Mouse (Mus musculus): ENCODE measurements around the gene Mill2. TPM values are rescaled to one million over a fixed set of nuclear protein-coding genes. Genes with fewer than 3 reads are reported as not detected.

Gene Mill2
- polyA plus RNA-seq, 1 experiment from 2014 or later: not detected

DNA sequence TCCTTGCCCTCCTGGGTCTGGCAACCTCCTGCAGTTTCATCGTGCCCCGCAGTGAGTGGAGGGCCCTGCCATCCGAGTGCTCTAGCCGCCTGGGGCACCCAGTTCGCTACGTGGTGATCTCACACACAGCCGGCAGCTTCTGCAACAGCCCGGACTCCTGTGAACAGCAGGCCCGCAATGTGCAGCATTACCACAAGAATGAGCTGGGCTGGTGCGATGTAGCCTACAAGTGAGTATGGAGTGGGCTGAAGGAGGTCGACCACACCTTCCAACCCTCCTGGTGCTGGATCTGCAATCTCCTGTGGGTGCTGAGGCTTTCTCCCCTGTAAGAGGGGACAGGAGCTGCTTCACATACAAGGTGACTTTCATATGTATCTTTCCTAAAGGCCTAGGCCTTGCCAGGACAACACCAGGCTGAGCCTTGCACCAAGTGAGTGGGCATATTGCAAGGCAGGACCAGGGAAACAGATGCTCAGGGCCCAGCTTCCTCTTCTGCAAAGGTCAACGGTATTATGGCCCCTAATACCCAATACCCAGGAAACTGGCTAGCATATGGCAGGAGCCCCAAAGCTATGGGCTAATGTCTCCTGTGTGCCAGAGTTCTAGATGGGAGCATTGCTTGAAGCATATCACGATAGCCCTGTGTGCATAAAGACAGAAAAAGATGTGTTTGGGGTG lies 45.1 kb downstream of the Mill2 start:
- Histone ChIP-seq H3K27me3 (ENCODE audit: control insufficient read depth, insufficient read depth, low read length) (no peaks in the 10 kb centered on the region), H3K27ac (ENCODE audit: low read depth, low read length) (no peak overlapping the region), H3K36me3 (ENCODE audit: control insufficient read depth, insufficient read depth, low read length) (no peaks in the 10 kb centered on the region), H3K4me2 (no peak overlapping the region), H3K9ac (ENCODE audit: low read depth, low read length) (no peak overlapping the region), H3K4me3 (ENCODE audit: low read depth, low read length) (no peak overlapping the region), H3K9me3 (replicated peaks; ENCODE audit: control insufficient read depth, low read length) (no peaks in the 10 kb centered on the region), H3K4me1 (ENCODE audit: control insufficient read depth, insufficient read depth, low read length) (no peaks in the 10 kb centered on the region)
- 59% methylated on average over 13 of the region's 13 CpGs for WGBS (ENCODE audit: insufficient replicate concordance)
- ATAC-seq (replicated peaks; ENCODE audit: insufficient number of reproducible peaks, low FRiP score, low TSS enrichment): no peak

- no peak overlapping the region for H3K4me3 ChIP-seq (ENCODE audit: low read depth, low read length)
- 94% methylated on average over 1 of the region's 1 CpGs for WGBS (ENCODE audit: insufficient replicate concordance)
- no peaks in the 10 kb centered on the region for H3K9me3 ChIP-seq (replicated peaks; ENCODE audit: control insufficient read depth, low read length)
- no peaks in the 10 kb centered on the region for H3K4me1 ChIP-seq (ENCODE audit: control insufficient read depth, insufficient read depth, low read length)
- H3K9ac ChIP-seq (ENCODE audit: low read depth, low read length): no peak overlapping the region
- no peaks in the 10 kb centered on the region for H3K36me3 ChIP-seq (ENCODE audit: control insufficient read depth, insufficient read depth, low read length)
- H3K4me2 ChIP-seq: no peak overlapping the region
- ATAC-seq (replicated peaks; ENCODE audit: insufficient number of reproducible peaks, low FRiP score, low TSS enrichment): no peak
- H3K27me3 ChIP-seq (ENCODE audit: control insufficient read depth, insufficient read depth, low read length): no peaks in the 10 kb centered on the region
- H3K27ac ChIP-seq (ENCODE audit: low read depth, low read length): no peak overlapping the region
Observed at GRCm38 (mm10) chr7:18886963-18887362, 47.2 kb downstream of the Mill2 start.

- H3K4me3 ChIP-seq (ENCODE audit: low read depth, low read length): no peak overlapping the region
- H3K27me3 ChIP-seq (ENCODE audit: control insufficient read depth, insufficient read depth, low read length): peaks cover 17% of the 10 kb centered on the region
- no peaks in the 10 kb centered on the region for H3K9me3 ChIP-seq (replicated peaks; ENCODE audit: control insufficient read depth, low read length)
- H3K4me1 ChIP-seq (ENCODE audit: control insufficient read depth, insufficient read depth, low read length): peaks cover 15% of the 10 kb centered on the region
- H3K4me2 ChIP-seq: no peak overlapping the region
- 89% methylated on average over 8 of the region's 8 CpGs for WGBS (ENCODE audit: insufficient replicate concordance)
- H3K9ac ChIP-seq (ENCODE audit: low read depth, low read length): no peak overlapping the region
- no peaks in the 10 kb centered on the region for H3K36me3 ChIP-seq (ENCODE audit: control insufficient read depth, insufficient read depth, low read length)
- ATAC-seq (replicated peaks; ENCODE audit: insufficient number of reproducible peaks, low FRiP score, low TSS enrichment): no peak
- H3K27ac ChIP-seq (ENCODE audit: low read depth, low read length): no peak overlapping the region
Observed at GRCm38 (mm10) chr7:18890848-18891247, 51.1 kb downstream of the Mill2 start.

DNA sequence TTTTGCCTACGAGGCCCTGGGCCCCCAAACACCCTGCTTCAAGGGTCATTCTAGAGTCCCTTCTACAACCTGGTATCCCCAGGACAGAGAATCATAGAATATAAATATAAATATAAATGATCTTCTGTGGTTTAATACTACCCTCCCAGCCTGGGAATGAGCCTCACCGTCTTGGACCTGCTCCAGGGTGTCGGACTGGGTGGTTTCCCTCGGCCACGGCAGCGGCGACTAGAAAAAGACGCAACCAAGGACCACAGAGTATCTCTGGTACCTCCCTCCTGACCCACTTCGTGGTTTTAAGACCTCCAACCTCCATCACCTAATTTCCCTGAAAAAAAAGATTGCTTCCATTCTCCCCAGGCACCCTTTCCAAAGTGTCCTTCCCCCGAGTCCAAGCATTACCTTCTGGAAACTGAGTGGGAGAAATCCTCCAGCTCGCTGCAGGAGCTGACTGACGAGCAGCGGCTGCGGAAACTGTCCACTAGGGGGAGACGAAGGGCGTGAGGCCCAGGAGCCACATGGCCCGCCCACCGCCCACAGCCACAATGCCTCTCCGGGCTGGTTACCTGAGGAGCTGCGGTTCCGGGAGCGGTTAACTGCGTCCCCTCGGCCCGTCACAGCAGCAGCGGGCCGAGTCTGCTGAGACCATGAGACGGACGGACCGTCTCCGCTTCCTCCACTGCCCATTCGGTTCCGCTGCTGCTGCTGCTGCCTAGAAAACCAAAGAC lies 52.3 kb downstream of the Mill2 start:
- Histone ChIP-seq H3K9me3 (replicated peaks; ENCODE audit: control insufficient read depth, low read length) (no peaks in the 10 kb centered on the region), H3K36me3 (ENCODE audit: control insufficient read depth, insufficient read depth, low read length) (no peaks in the 10 kb centered on the region), H3K4me1 (ENCODE audit: control insufficient read depth, insufficient read depth, low read length) (peaks cover 15% of the 10 kb centered on the region), H3K27me3 (ENCODE audit: control insufficient read depth, insufficient read depth, low read length) (peaks cover 17% of the 10 kb centered on the region), H3K27ac (ENCODE audit: low read depth, low read length) (no peak overlapping the region), H3K9ac (ENCODE audit: low read depth, low read length) (peak overlapping the region; percentile 50; the same call in 1 of the 2 replicates), H3K4me3 (ENCODE audit: low read depth, low read length) (peak overlapping the region; percentile 42), H3K4me2 (peak overlapping the region; percentile 78)
- 0 out of 2 replicates have a peak, but pooled peaks have one; percentile 49 for ATAC-seq (replicated peaks; ENCODE audit: insufficient number of reproducible peaks, low FRiP score, low TSS enrichment)
- WGBS (ENCODE audit: insufficient replicate concordance): 20% methylated on average over 33 of the region's 33 CpGs

DNA sequence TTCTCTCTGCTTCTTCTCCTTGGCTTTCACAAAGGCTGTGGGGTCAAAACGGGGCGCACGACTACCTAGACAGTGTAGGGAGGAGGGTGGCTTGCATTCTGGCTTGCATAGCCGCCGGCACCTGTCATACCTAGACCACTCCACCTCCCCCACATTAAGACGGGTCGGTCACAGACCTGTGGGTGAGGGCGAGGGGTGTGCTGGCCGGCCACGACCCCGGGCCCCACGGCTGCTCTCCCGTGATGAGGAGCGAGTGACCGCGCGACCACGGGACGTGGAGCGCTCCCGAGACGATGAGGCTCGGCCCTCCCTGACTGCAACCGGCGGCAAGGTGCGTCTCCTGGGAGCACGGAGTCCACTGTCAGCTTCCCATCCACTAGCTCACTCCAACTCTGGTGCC lies 53.2 kb downstream of the Mill2 start:
- Histone ChIP-seq H3K27ac (ENCODE audit: low read depth, low read length) (no peak overlapping the region), H3K4me3 (ENCODE audit: low read depth, low read length) (peak overlapping the region; percentile 45; the same call in 1 of the 2 replicates), H3K27me3 (ENCODE audit: control insufficient read depth, insufficient read depth, low read length) (peaks cover 17% of the 10 kb centered on the region), H3K36me3 (ENCODE audit: control insufficient read depth, insufficient read depth, low read length) (no peaks in the 10 kb centered on the region), H3K4me2 (peak overlapping the region; percentile 78), H3K9ac (ENCODE audit: low read depth, low read length) (no peak overlapping the region), H3K9me3 (replicated peaks; ENCODE audit: control insufficient read depth, low read length) (no peaks in the 10 kb centered on the region), H3K4me1 (ENCODE audit: control insufficient read depth, insufficient read depth, low read length) (peaks cover 15% of the 10 kb centered on the region)
- no peak for ATAC-seq (replicated peaks; ENCODE audit: insufficient number of reproducible peaks, low FRiP score, low TSS enrichment)
- 22% methylated on average over 27 of the region's 27 CpGs for WGBS (ENCODE audit: insufficient replicate concordance)

DNA sequence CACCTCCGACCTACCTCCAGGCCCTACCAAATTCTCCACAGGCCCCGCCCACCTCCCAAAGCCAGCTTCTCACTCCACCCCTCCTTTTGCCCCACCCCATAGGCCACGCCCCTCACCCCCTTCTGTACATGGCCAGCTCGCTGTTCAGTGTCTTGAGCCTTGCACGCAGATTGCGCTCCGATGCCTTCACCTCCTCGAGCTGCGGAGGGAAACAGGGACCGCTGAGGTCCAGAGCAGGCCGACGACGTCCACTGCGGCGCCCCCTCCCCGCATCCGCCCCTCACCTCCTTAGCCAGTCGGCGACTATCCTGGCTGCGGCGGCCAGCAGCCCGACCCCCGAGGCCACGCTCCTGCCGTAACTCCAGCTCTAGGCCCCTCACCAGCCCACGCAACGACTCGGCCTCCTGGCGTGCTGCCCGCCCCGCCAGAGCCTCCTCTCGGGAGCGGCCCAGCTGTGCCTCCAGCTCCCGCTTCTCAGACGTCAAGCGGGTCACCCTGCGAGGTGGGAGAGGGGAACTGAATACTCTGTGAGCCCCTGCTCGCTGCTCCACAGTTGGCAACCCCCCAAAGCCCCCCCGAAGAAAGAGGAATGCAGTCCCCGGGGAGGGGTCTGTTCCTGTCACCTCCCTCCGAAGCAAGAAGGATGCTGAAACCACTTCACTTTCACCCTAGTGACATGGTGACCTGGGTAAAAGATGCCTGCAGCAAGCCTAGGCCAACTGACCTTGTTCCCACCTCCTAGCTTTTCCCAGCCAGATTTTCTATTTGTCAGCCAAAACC lies 54.1 kb downstream of the Mill2 start:
- no peaks in the 10 kb centered on the region for H3K9me3 ChIP-seq (replicated peaks; ENCODE audit: control insufficient read depth, low read length)
- H3K4me3 ChIP-seq (ENCODE audit: low read depth, low read length): peak overlapping the region; percentile 45
- peak; percentile 27; the same call in 1 of the 2 replicates for ATAC-seq (replicated peaks; ENCODE audit: insufficient number of reproducible peaks, low FRiP score, low TSS enrichment)
- peak overlapping the region; percentile 78 for H3K4me2 ChIP-seq
- peaks cover 17% of the 10 kb centered on the region for H3K27me3 ChIP-seq (ENCODE audit: control insufficient read depth, insufficient read depth, low read length)
- H3K9ac ChIP-seq (ENCODE audit: low read depth, low read length): peak overlapping the region; percentile 62
- no peak overlapping the region for H3K27ac ChIP-seq (ENCODE audit: low read depth, low read length)
- peaks cover 15% of the 10 kb centered on the region for H3K4me1 ChIP-seq (ENCODE audit: control insufficient read depth, insufficient read depth, low read length)
- no peaks in the 10 kb centered on the region for H3K36me3 ChIP-seq (ENCODE audit: control insufficient read depth, insufficient read depth, low read length)
- under 1% methylated on average over 40 of the region's 41 CpGs for WGBS (ENCODE audit: insufficient replicate concordance)

DNA sequence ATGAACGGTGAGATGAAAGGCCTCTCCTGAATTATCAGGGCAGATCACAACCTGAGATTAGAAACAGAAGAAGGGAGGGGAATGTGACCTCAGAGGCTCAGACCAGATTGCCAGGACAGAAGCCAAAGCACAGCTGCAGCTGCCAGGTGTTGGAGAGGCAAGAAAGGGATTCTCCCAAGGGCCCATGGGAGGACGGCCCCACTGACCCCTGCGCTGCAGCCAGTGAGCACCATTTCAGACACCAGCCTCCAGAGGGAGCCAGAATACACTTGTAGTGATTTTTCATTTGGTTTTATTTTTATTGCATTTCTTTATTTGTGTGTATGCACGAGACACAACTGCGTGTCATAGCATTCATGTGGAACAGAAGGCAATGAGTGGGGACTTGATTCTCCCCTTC lies 56.8 kb downstream of the Mill2 start:
- Histone ChIP-seq H3K27me3 (ENCODE audit: control insufficient read depth, insufficient read depth, low read length) (peaks cover 17% of the 10 kb centered on the region), H3K4me1 (ENCODE audit: control insufficient read depth, insufficient read depth, low read length) (peaks cover 15% of the 10 kb centered on the region), H3K9me3 (replicated peaks; ENCODE audit: control insufficient read depth, low read length) (no peaks in the 10 kb centered on the region), H3K4me3 (ENCODE audit: low read depth, low read length) (no peak overlapping the region), H3K36me3 (ENCODE audit: control insufficient read depth, insufficient read depth, low read length) (no peaks in the 10 kb centered on the region), H3K4me2 (no peak overlapping the region), H3K9ac (ENCODE audit: low read depth, low read length) (no peak overlapping the region), H3K27ac (ENCODE audit: low read depth, low read length) (no peak overlapping the region)
- ATAC-seq (replicated peaks; ENCODE audit: insufficient number of reproducible peaks, low FRiP score, low TSS enrichment): no peak
- WGBS (ENCODE audit: insufficient replicate concordance): 49% methylated on average over 5 of the region's 5 CpGs

GRCm38 (mm10) chr7:18900513-18900912 lies 60.7 kb downstream of the Mill2 start:
- Histone ChIP-seq H3K9ac (ENCODE audit: low read depth, low read length) (no peak overlapping the region), H3K4me1 (ENCODE audit: control insufficient read depth, insufficient read depth, low read length) (no peaks in the 10 kb centered on the region), H3K27me3 (ENCODE audit: control insufficient read depth, insufficient read depth, low read length) (no peaks in the 10 kb centered on the region), H3K36me3 (ENCODE audit: control insufficient read depth, insufficient read depth, low read length) (peaks cover 3% of the 10 kb centered on the region; the same call in 1 of the 2 replicates), H3K9me3 (replicated peaks; ENCODE audit: control insufficient read depth, low read length) (no peaks in the 10 kb centered on the region), H3K4me2 (no peak overlapping the region), H3K27ac (ENCODE audit: low read depth, low read length) (no peak overlapping the region), H3K4me3 (ENCODE audit: low read depth, low read length) (no peak overlapping the region)
- 89% methylated on average over 2 of the region's 2 CpGs for WGBS (ENCODE audit: insufficient replicate concordance)
- ATAC-seq (replicated peaks; ENCODE audit: insufficient number of reproducible peaks, low FRiP score, low TSS enrichment): no peak

All from heart, embryonic 11.5 days (tissue).